ENCODE assay signal across 9 mouse cellular contexts in genomic region chr5:96802185-96802584, GRCm38 (mm10). TPM values are rescaled to one million over a fixed set of nuclear protein-coding genes. Genes with fewer than 3 reads are reported as not detected.
DNase-seq lines count a peak whose midpoint lies in the region; ATAC-seq lines count a peak whose summit lies in the region.
"Had no signal": no experiment of that assay in that cellular context is flagged by ENCODE, and none has a peak within 500 bp of the region (broad histone marks: within the 10 kb centered on the region; RNA-seq: fewer than 3 reads in every experiment).

No protein-coding gene starts in this region.

- no peak for ATAC-seq in forebrain, embryonic 11.5 days (replicated peaks; ENCODE audit: low FRiP score)
- ATAC-seq in heart, embryonic 16.5 days (replicated peaks; ENCODE audit: extremely low read depth, insufficient read depth, low FRiP score) = no peak
- peak; percentile 63 for ATAC-seq in lung, embryonic 16.5 days (ENCODE audit: low read depth)
- ATAC-seq in megakaryocyte, adult 5-6 weeks (ENCODE audit: poor library complexity, severe bottlenecking) = no peak

- H3K9me3 ChIP-seq in forebrain, embryonic 10.5 days = no peaks in the 10 kb centered on the region
- H3K9me3 ChIP-seq in forebrain, embryonic 11.5 days (ENCODE audit: control insufficient read depth, low read length) = no peaks in the 10 kb centered on the region
- H3K9me3 ChIP-seq in heart, embryonic 16.5 days (replicated peaks; ENCODE audit: control insufficient read depth, low read length) = no peaks in the 10 kb centered on the region
- H3K9me3 ChIP-seq in lung, embryonic 16.5 days (ENCODE audit: control insufficient read depth, low read length) = no peaks in the 10 kb centered on the region
- H3K9me3 ChIP-seq: megakaryocyte, embryonic 14.5 days had no signal

- DNase-seq in forebrain, embryonic 10.5 days (ENCODE audit: extremely low spot score, low spot score) = no peak
- DNase-seq in forebrain, embryonic 11.5 days (ENCODE audit: low spot score) = no peak
- peak; percentile 91 for DNase-seq in R1 (ENCODE audit: low read depth, low spot score)
- no peak for DNase-seq in frontal cortex, postnatal 14 days (ENCODE audit: low spot score in 2 of 2)
- no peak for DNase-seq in right cerebral cortex, postnatal 10 days (ENCODE audit: low spot score in 2 of 2)

- no peak overlapping the region for H3K4me3 ChIP-seq in forebrain, embryonic 10.5 days
- no peak overlapping the region for H3K4me3 ChIP-seq in forebrain, embryonic 11.5 days (ENCODE audit: low read depth, low read length)
- H3K4me3 ChIP-seq in heart, embryonic 16.5 days (ENCODE audit: low read length) = no peak overlapping the region
- no peak overlapping the region for H3K4me3 ChIP-seq in lung, embryonic 16.5 days (ENCODE audit: low read length)
- H3K4me3 ChIP-seq: megakaryocyte, embryonic 14.5 days had no signal

- H3K9ac ChIP-seq in forebrain, embryonic 11.5 days (ENCODE audit: low read length) = no peak overlapping the region
- H3K9ac ChIP-seq in heart, embryonic 16.5 days (ENCODE audit: low read length) = no peak overlapping the region
- H3K9ac ChIP-seq in lung, embryonic 16.5 days (ENCODE audit: low read length) = no peak overlapping the region

- no peak overlapping the region for H3K4me2 ChIP-seq in forebrain, embryonic 11.5 days (ENCODE audit: low read depth, low read length, severe bottlenecking)
- H3K4me2 ChIP-seq in heart, embryonic 16.5 days (ENCODE audit: low read depth, low read length) = no peak overlapping the region
- no peak overlapping the region for H3K4me2 ChIP-seq in lung, embryonic 16.5 days (ENCODE audit: low read depth, low read length)

- H3K27ac ChIP-seq in forebrain, embryonic 10.5 days = 0 out of 2 replicates have a peak overlapping the region, but pooled peaks have one; percentile 20
- H3K27ac ChIP-seq in forebrain, embryonic 11.5 days (ENCODE audit: low read depth, low read length) = no peak overlapping the region
- H3K27ac ChIP-seq in heart, embryonic 16.5 days (ENCODE audit: low read length) = peak overlapping the region; percentile 61
- H3K27ac ChIP-seq in lung, embryonic 16.5 days (ENCODE audit: low read length) = peak overlapping the region; percentile 51; the same call in 1 of the 2 replicates

- peaks cover 20% of the 10 kb centered on the region for H3K4me1 ChIP-seq in forebrain, embryonic 10.5 days
- 0 out of 2 replicates have a peak, but pooled peaks cover 3% of the 10 kb centered on the region for H3K4me1 ChIP-seq in forebrain, embryonic 11.5 days (replicated peaks; ENCODE audit: control insufficient read depth, insufficient read depth, low read length)
- H3K4me1 ChIP-seq in heart, embryonic 16.5 days (ENCODE audit: control insufficient read depth, insufficient read depth, low read length) = peaks cover 17% of the 10 kb centered on the region
- H3K4me1 ChIP-seq in lung, embryonic 16.5 days (replicated peaks; ENCODE audit: control insufficient read depth, insufficient read depth, low read length) = peaks cover 17% of the 10 kb centered on the region

- H3K27me3 ChIP-seq in forebrain, embryonic 10.5 days (ENCODE audit: poor library complexity, severe bottlenecking) = no peaks in the 10 kb centered on the region
- no peaks in the 10 kb centered on the region for H3K27me3 ChIP-seq in forebrain, embryonic 11.5 days (ENCODE audit: control insufficient read depth, insufficient read depth, low read length)
- no peaks in the 10 kb centered on the region for H3K27me3 ChIP-seq in heart, embryonic 16.5 days (ENCODE audit: control insufficient read depth, insufficient read depth, low read length)
- H3K27me3 ChIP-seq in lung, embryonic 16.5 days (ENCODE audit: control insufficient read depth, insufficient read depth, low read depth, low read length) = no peaks in the 10 kb centered on the region

- no peaks in the 10 kb centered on the region for H3K36me3 ChIP-seq in forebrain, embryonic 10.5 days (replicated peaks)
- H3K36me3 ChIP-seq in forebrain, embryonic 11.5 days (ENCODE audit: control insufficient read depth, insufficient read depth, low read length) = no peaks in the 10 kb centered on the region
- no peaks in the 10 kb centered on the region for H3K36me3 ChIP-seq in heart, embryonic 16.5 days (ENCODE audit: control insufficient read depth, insufficient read depth)
- H3K36me3 ChIP-seq in lung, embryonic 16.5 days (ENCODE audit: control insufficient read depth, insufficient read depth, low read length) = no peaks in the 10 kb centered on the region; the same call in 1 of the 2 replicates

- 31% methylated on average over 7 of the region's 7 CpGs for WGBS in forebrain, embryonic 10.5 days
- 24% methylated on average over 7 of the region's 7 CpGs for WGBS in forebrain, embryonic 11.5 days
- WGBS in heart, embryonic 16.5 days = 34% methylated on average over 7 of the region's 7 CpGs
- 25% methylated on average over 7 of the region's 7 CpGs for WGBS in lung, embryonic 16.5 days

RNA-seq across cellular contexts. Expression of gene Anxa3, which starts 9.0 kb away (rescaled TPM):
- polyA plus RNA-seq in forebrain, embryonic 10.5 days (2016; fragmentation: Nextera tagmentation; extraction: Ambion mirVana) = 28.5 and 29.6 TPM in 2 replicates
- 35.7 and 42.3 TPM in 2 replicates for polyA plus RNA-seq in forebrain, embryonic 11.5 days (2014; fragmentation: Nextera tagmentation; extraction: Ambion mirVana)
- polyA plus RNA-seq in heart, embryonic 16.5 days (2015; fragmentation: Nextera tagmentation; extraction: Ambion mirVana) = 54.2 and 56.2 TPM in 2 replicates
- polyA plus RNA-seq in lung, embryonic 16.5 days (2015; fragmentation: Nextera tagmentation; extraction: Ambion mirVana) = 95.7 and 124 TPM in 2 replicates
- total RNA-seq in megakaryocyte, adult 5-6 weeks (2015) = 256 and 288 TPM in 2 replicates
- total RNA-seq in megakaryocyte, adult 5-6 weeks (2017) = 148 and 165 TPM in 2 replicates
